Mouse (Mus musculus) T-helper 1 cell (primary cell): ENCODE data around the gene Arhgef12.
"Not testable (repeated sequence)": the region's sequence is repeated elsewhere in the genome, so short reads cannot be mapped to it uniquely, and the experiment has no call there.

Experiments
- in situ Hi-C: fragments of 300-600 bp; cut with MboI, MseI; formaldehyde crosslinking; loops from one replicate; pipeline ENCODE4 v1.15.1; 2025; ENCODE audit warnings: high pct_unique_total_duplicates

Gene Arhgef12

GRCm38 (mm10) chr9:43107187-43107517 is at the start of gene Arhgef12:
Arhgef12 (minus strand) TSS chr9:43107239.
- in situ Hi-C loops: loop anchor here (10.0 kb wide), 1 partner anchor 862 kb away; no protein-coding TSS in a partner anchor

- in situ Hi-C loops: no loop called here
These were observed 48.9 kb upstream of the Arhgef12 start for GRCm38 (mm10) chr9:43155960-43156359.

GRCm38 (mm10) chr9:43151779-43152178 is 44.7 kb upstream of the Arhgef12 start:
- in situ Hi-C loops: no loop called here

GRCm38 (mm10) chr9:43150957-43151356 is 43.9 kb upstream of the Arhgef12 start:
- in situ Hi-C loops: no loop called here

GRCm38 (mm10) chr9:43150075-43150474 is 43.0 kb upstream of the Arhgef12 start:
- in situ Hi-C loops: no loop called here

- in situ Hi-C loops: no loop called here
These were observed 42.5 kb upstream of the Arhgef12 start for GRCm38 (mm10) chr9:43149498-43149897.

GRCm38 (mm10) chr9:43145196-43145595 is 38.2 kb upstream of the Arhgef12 start:
- in situ Hi-C loops: no loop called here

- in situ Hi-C loops: loop anchor here (5.0 kb wide), 1 partner anchor 143 kb away; no protein-coding TSS in a partner anchor
These were observed 37.3 kb upstream of the Arhgef12 start for GRCm38 (mm10) chr9:43144206-43144810.

- in situ Hi-C loops: loop anchor here (5.0 kb wide), 1 partner anchor 145 kb away; no protein-coding TSS in a partner anchor
These were observed 34.8 kb upstream of the Arhgef12 start for GRCm38 (mm10) chr9:43141839-43142238.

- in situ Hi-C loops: no loop called here
These were observed 26.5 kb upstream of the Arhgef12 start for GRCm38 (mm10) chr9:43133525-43133924.

GRCm38 (mm10) chr9:43132380-43132779 is 25.3 kb upstream of the Arhgef12 start:
- in situ Hi-C loops: no loop called here

- in situ Hi-C loops: no loop called here
These were observed 24.9 kb upstream of the Arhgef12 start for GRCm38 (mm10) chr9:43131940-43132339.

GRCm38 (mm10) chr9:43130684-43131083 is 23.6 kb upstream of the Arhgef12 start:
- in situ Hi-C loops: no loop called here

- in situ Hi-C loops: no loop called here
These were observed 20.2 kb upstream of the Arhgef12 start for GRCm38 (mm10) chr9:43127101-43127787.

GRCm38 (mm10) chr9:43122379-43122778 is 15.3 kb upstream of the Arhgef12 start:
- in situ Hi-C loops: no loop called here

GRCm38 (mm10) chr9:43121948-43122347 is 14.9 kb upstream of the Arhgef12 start:
- in situ Hi-C loops: not testable (repeated sequence)

GRCm38 (mm10) chr9:43116997-43117336 is 9.9 kb upstream of the Arhgef12 start:
- in situ Hi-C loops: no loop called here

- in situ Hi-C loops: no loop called here
These were observed 9.3 kb upstream of the Arhgef12 start, which contains the start of gene Tmem136 for GRCm38 (mm10) chr9:43116134-43116996. Tmem136 (minus strand) TSS chr9:43116570.

- in situ Hi-C loops: no loop called here
These were observed 8.5 kb upstream of the Arhgef12 start for GRCm38 (mm10) chr9:43115431-43116133.

GRCm38 (mm10) chr9:43114833-43115232 is 7.8 kb upstream of the Arhgef12 start:
- in situ Hi-C loops: no loop called here

- in situ Hi-C loops: no loop called here
These were observed 3.4 kb upstream of the Arhgef12 start for GRCm38 (mm10) chr9:43110286-43110980.
